Mouse (Mus musculus) heart, postnatal 0 days (tissue): ENCODE measurements around the gene Baiap2. TPM values are rescaled to one million over a fixed set of nuclear protein-coding genes. Genes with fewer than 3 reads are reported as not detected.

Experiments used
- ATAC-seq: fragments of 200-750 bp; cut with Nextera tagmentation; 2 replicates; pipeline ENCODE4 v1.8.0; 2017; ENCODE audit warnings: low read depth, moderate number of reproducible peaks, moderate library complexity; ENCODE audit not compliant: insufficient read depth
- DNase-seq: peaks from one replicate; pipeline ENCODE4 v3.0.0-alpha.2; 2016; ENCODE audit warnings: low spot score
- H3K27ac ChIP-seq: fragments of 300-500 bp; sonication (generic); 2 replicates; pipeline ENCODE4 v1.5.1; 2014; ENCODE audit warnings: low read depth, mild to moderate bottlenecking
- H3K27me3 ChIP-seq: fragments of 300-500 bp; sonication (generic); 2 replicates; pipeline ENCODE4 v1.6.1; 2014; ENCODE audit warnings: low read length, mixed read lengths; ENCODE audit not compliant: control insufficient read depth, insufficient read depth
- H3K36me3 ChIP-seq: fragments of 300-500 bp; sonication (generic); replicated peaks from 2 replicates; pipeline ENCODE4 v1.6.1; 2014; ENCODE audit warnings: low read length, mixed read lengths; ENCODE audit not compliant: control insufficient read depth, insufficient read depth
- H3K4me1 ChIP-seq: fragments of 300-500 bp; sonication (generic); 2 replicates; pipeline ENCODE4 v1.6.1; 2014; ENCODE audit warnings: antibody characterized with exemption; ENCODE audit not compliant: control insufficient read depth, insufficient read depth
- H3K4me2 ChIP-seq: fragments of 300-500 bp; sonication (generic); 2 replicates; pipeline ENCODE4 v1.6.1; 2014; ENCODE audit warnings: low read depth, mild to moderate bottlenecking, low read length, moderate library complexity
- H3K4me3 ChIP-seq: fragments of 300-500 bp; sonication (generic); 2 replicates; pipeline ENCODE4 v1.5.1; 2014; ENCODE audit warnings: low read depth, low read length
- H3K9ac ChIP-seq: fragments of 300-500 bp; sonication (generic); replicated peaks from 2 replicates; pipeline ENCODE4 v1.6.1; 2014; ENCODE audit warnings: low read depth, low read length, mixed read lengths
- H3K9me3 ChIP-seq: fragments of 300-500 bp; sonication (generic); replicated peaks from 2 replicates; pipeline ENCODE4 v1.6.1; 2016; ENCODE audit warnings: low read length; ENCODE audit not compliant: control insufficient read depth
- CTCF ChIP-seq: IDR thresholded peaks from 2 replicates; pipeline ENCODE4 v1.5.1; 2016; ENCODE audit warnings: antibody characterized with exemption, control low read depth, low read depth
- EP300 ChIP-seq: IDR thresholded peaks from 2 replicates; pipeline ENCODE4 v1.6.1; 2016; ENCODE audit warnings: antibody characterized with exemption, low read depth
- WGBS: fragments of 180-500 bp; shearing (Covaris S2); extraction: QIAGEN DNeasy Blood & Tissue Kit; methylation state at CpG from one replicate; pipeline ENCODE4 v1.1.7; 2014; 5-methylcytosine and 5-hydroxymethylcytosine counted together
- polyA plus RNA-seq: library from polyadenylated mRNA; unstranded; fragments of >200 nt; fragmentation: Nextera tagmentation; extraction: Ambion mirVana; gene quantifications from 2 replicates; pipeline ENCODE4 v1.2.1, GENCODE M21; 2015
- total RNA-seq: library from RNA; depleted of rRNA; stranded (reverse); fragments of >200 nt; gene quantifications from 2 replicates; pipeline ENCODE4 v1.2.3, GENCODE M21; 2014; ENCODE audit warnings: low replicate concordance

Baiap2 gene
- total and polyA plus RNA-seq, 2 experiments from 2014 or later, result 8.2 to 22.0 TPM

- no peak overlapping the region for H3K4me3 ChIP-seq
- no peak overlapping the region for H3K27ac ChIP-seq
- H3K9ac ChIP-seq, result no peak overlapping the region
- TF ChIP-seq EP300 (no peak), CTCF (no peak)
- 67% methylated on average over 4 of the region's 4 CpGs for WGBS
- no peak for ATAC-seq
- no peak for DNase-seq
- H3K9me3 ChIP-seq, result no peaks in the 10 kb centered on the region
- no peaks in the 10 kb centered on the region for H3K4me1 ChIP-seq
- peaks cover 27% of the 10 kb centered on the region for H3K36me3 ChIP-seq
- no peaks in the 10 kb centered on the region for H3K27me3 ChIP-seq
- H3K4me2 ChIP-seq, result no peak overlapping the region
Measured at GRCm38 (mm10) chr11:119901174-119901573, 41.4 kb upstream of the Baiap2 start.

- no peak overlapping the region for H3K9ac ChIP-seq
- no peaks in the 10 kb centered on the region for H3K9me3 ChIP-seq
- H3K36me3 ChIP-seq, result peaks cover 16% of the 10 kb centered on the region
- H3K27ac ChIP-seq, result no peak overlapping the region
- no peak for ATAC-seq
- 76% methylated on average over 4 of the region's 4 CpGs for WGBS
- no peak overlapping the region for H3K4me2 ChIP-seq
- no peak for TF ChIP-seq CTCF
- no peak for TF ChIP-seq EP300
- H3K27me3 ChIP-seq, result peaks cover 12% of the 10 kb centered on the region; the same call in 1 of the 2 replicates
- no peak overlapping the region for H3K4me3 ChIP-seq
- no peak for DNase-seq
- no peaks in the 10 kb centered on the region for H3K4me1 ChIP-seq
Measured at GRCm38 (mm10) chr11:119902891-119903290, 39.7 kb upstream of the Baiap2 start.

- TF ChIP-seq EP300 (no peak), CTCF (peak; percentile 92)
- Histone ChIP-seq H3K4me1 (no peaks in the 10 kb centered on the region), H3K4me3 (no peak overlapping the region), H3K9me3 (no peaks in the 10 kb centered on the region), H3K4me2 (no peak overlapping the region), H3K27ac (no peak overlapping the region), H3K36me3 (no peaks in the 10 kb centered on the region), H3K27me3 (peaks cover 14% of the 10 kb centered on the region; the same call in 1 of the 2 replicates), H3K9ac (no peak overlapping the region)
- peak; percentile 39 for DNase-seq
- ATAC-seq, result peak; percentile 40; the same call in 1 of the 2 replicates
- 27% methylated on average over 5 of the region's 5 CpGs for WGBS
Measured at GRCm38 (mm10) chr11:119904621-119905286, 37.8 kb upstream of the Baiap2 start.

GRCm38 (mm10) chr11:119905794-119906193 is 36.8 kb upstream of the Baiap2 start:
- Histone ChIP-seq H3K36me3 (no peaks in the 10 kb centered on the region), H3K4me3 (no peak overlapping the region), H3K27ac (no peak overlapping the region), H3K27me3 (peaks cover 14% of the 10 kb centered on the region; the same call in 1 of the 2 replicates), H3K9me3 (no peaks in the 10 kb centered on the region), H3K4me1 (no peaks in the 10 kb centered on the region), H3K4me2 (no peak overlapping the region), H3K9ac (no peak overlapping the region)
- DNase-seq, result no peak
- 76% methylated on average over 5 of the region's 5 CpGs for WGBS
- ATAC-seq, result no peak
- no peak for TF ChIP-seq CTCF
- TF ChIP-seq EP300, result no peak

GRCm38 (mm10) chr11:119907006-119907650 is 35.4 kb upstream of the Baiap2 start:
- H3K4me2 ChIP-seq, result no peak overlapping the region
- no peaks in the 10 kb centered on the region for H3K9me3 ChIP-seq
- DNase-seq (no peak), ATAC-seq (no peak)
- H3K36me3 ChIP-seq, result no peaks in the 10 kb centered on the region
- H3K27me3 ChIP-seq, result peaks cover 14% of the 10 kb centered on the region; the same call in 1 of the 2 replicates
- H3K4me1 ChIP-seq, result no peaks in the 10 kb centered on the region
- TF ChIP-seq EP300, result no peak
- no peak for TF ChIP-seq CTCF
- 29% methylated on average over 7 of the region's 7 CpGs for WGBS
- no peak overlapping the region for H3K4me3 ChIP-seq
- H3K27ac ChIP-seq, result no peak overlapping the region
- H3K9ac ChIP-seq, result no peak overlapping the region
